Mouse (Mus musculus): Measurements from ENCODE around the gene Grcc10.

GRCm38 (mm10) chr6:124729850-124730705 lies 11.1 kb downstream of the Grcc10 start:
- TF ChIP-seq CTCF (IDR thresholded peaks at IDR 0.05; ENCODE audit: low read depth, low read length) (no peak), POLR2A (IDR thresholded peaks at IDR 0.05; ENCODE audit: extremely low read depth, insufficient read depth, low read length) (no peak)
